Mouse (Mus musculus): ENCODE data around the gene Ccdc60. TPM values are rescaled to one million over a fixed set of nuclear protein-coding genes. Genes with fewer than 3 reads are reported as not detected.
A peak's percentile ranks its signal among the peaks of the same experiment; 100 is the strongest.
"Not testable (repeated sequence)": the region's sequence is repeated elsewhere in the genome, so short reads cannot be mapped to it uniquely, and the experiment has no call there.

Ccdc60 gene
- total RNA-seq, 2 experiments from 2014 or later: not detected

GRCm38 (mm10) chr5:116208741-116209368, 79.9 kb downstream of the Ccdc60 start:
- ATAC-seq (replicated peaks; ENCODE audit: low FRiP score, poor library complexity, severe bottlenecking): no peak

GRCm38 (mm10) chr5:116202692-116203091, 86.1 kb downstream of the Ccdc60 start:
- no peak for ATAC-seq (replicated peaks; ENCODE audit: low FRiP score, poor library complexity, severe bottlenecking)

- ATAC-seq (replicated peaks; ENCODE audit: low FRiP score, poor library complexity, severe bottlenecking): no peak
These were observed 94.3 kb downstream of the Ccdc60 start for GRCm38 (mm10) chr5:116194499-116194898.

- no peak for ATAC-seq (replicated peaks; ENCODE audit: low FRiP score, poor library complexity, severe bottlenecking)
These were observed 96.1 kb downstream of the Ccdc60 start for GRCm38 (mm10) chr5:116192693-116193092.

- ATAC-seq (replicated peaks; ENCODE audit: low FRiP score, poor library complexity, severe bottlenecking): no peak
These were observed 97.2 kb downstream of the Ccdc60 start for GRCm38 (mm10) chr5:116191596-116191995.

- ATAC-seq (replicated peaks; ENCODE audit: low FRiP score, poor library complexity, severe bottlenecking): no peak
These were observed 99.0 kb downstream of the Ccdc60 start for GRCm38 (mm10) chr5:116189818-116190217.

GRCm38 (mm10) chr5:116180594-116180993, 108.2 kb downstream of the Ccdc60 start:
- no peak for ATAC-seq (replicated peaks; ENCODE audit: low FRiP score, poor library complexity, severe bottlenecking)

- ATAC-seq (replicated peaks; ENCODE audit: low FRiP score, poor library complexity, severe bottlenecking): no peak
These were observed 117.1 kb downstream of the Ccdc60 start for GRCm38 (mm10) chr5:116171721-116172120.

- ATAC-seq (replicated peaks; ENCODE audit: low FRiP score, poor library complexity, severe bottlenecking): no peak
These were observed 121.8 kb downstream of the Ccdc60 start for GRCm38 (mm10) chr5:116166965-116167364.

GRCm38 (mm10) chr5:116165203-116165888, 123.4 kb downstream of the Ccdc60 start:
- ATAC-seq (replicated peaks; ENCODE audit: low FRiP score, poor library complexity, severe bottlenecking): no peak

GRCm38 (mm10) chr5:116154811-116155210, 134.0 kb downstream of the Ccdc60 start:
- no peak for ATAC-seq (replicated peaks; ENCODE audit: low FRiP score, poor library complexity, severe bottlenecking)

- ATAC-seq (replicated peaks; ENCODE audit: low FRiP score, poor library complexity, severe bottlenecking): not testable (repeated sequence)
These were observed 142.3 kb downstream of the Ccdc60 start for GRCm38 (mm10) chr5:116146446-116146845.

GRCm38 (mm10) chr5:116144711-116145110, 144.1 kb downstream of the Ccdc60 start:
- no peak for ATAC-seq (replicated peaks; ENCODE audit: low FRiP score, poor library complexity, severe bottlenecking)

- ATAC-seq (replicated peaks; ENCODE audit: low FRiP score, poor library complexity, severe bottlenecking): no peak
These were observed 148.1 kb downstream of the Ccdc60 start for GRCm38 (mm10) chr5:116140682-116141081.

GRCm38 (mm10) chr5:116123344-116123743, 165.4 kb downstream of the Ccdc60 start:
- ATAC-seq (replicated peaks; ENCODE audit: low FRiP score, poor library complexity, severe bottlenecking): no peak

- peak; percentile 70 for ATAC-seq (replicated peaks; ENCODE audit: low FRiP score, poor library complexity, severe bottlenecking)
These were observed 172.2 kb downstream of the Ccdc60 start for GRCm38 (mm10) chr5:116116567-116116966.

GRCm38 (mm10) chr5:116116110-116116509, 172.7 kb downstream of the Ccdc60 start:
- 0 out of 2 replicates have a peak, but pooled peaks have one; percentile 19 for ATAC-seq (replicated peaks; ENCODE audit: low FRiP score, poor library complexity, severe bottlenecking)

GRCm38 (mm10) chr5:116115071-116115834, 173.5 kb downstream of the Ccdc60 start:
- ATAC-seq (replicated peaks; ENCODE audit: low FRiP score, poor library complexity, severe bottlenecking): no peak

GRCm38 (mm10) chr5:116108651-116109050, 180.1 kb downstream of the Ccdc60 start:
- no peak for ATAC-seq (replicated peaks; ENCODE audit: low FRiP score, poor library complexity, severe bottlenecking)

- no peak for ATAC-seq (replicated peaks; ENCODE audit: low FRiP score, poor library complexity, severe bottlenecking)
These were observed 204.6 kb downstream of the Ccdc60 start for GRCm38 (mm10) chr5:116084231-116084630.

GRCm38 (mm10) chr5:116083081-116083480, 205.7 kb downstream of the Ccdc60 start, which contains the start of gene Tmem233:
Gene Tmem233 (minus strand): TSS chr5:116083244.
- ATAC-seq (replicated peaks; ENCODE audit: low FRiP score, poor library complexity, severe bottlenecking): no peak
